Mouse (Mus musculus): ENCODE results near the gene Map2. TPM values are rescaled to one million over a fixed set of nuclear protein-coding genes. Genes with fewer than 3 reads are reported as not detected.

Gene Map2
- polyA plus RNA-seq, 1 experiment from 2014 or later, result 355 TPM

Other genes with a start within 250 kb of the Map2 start
- gene Crygf, start 248.8 kb upstream of the Map2 start, polyA plus RNA-seq (2016; fragmentation: Nextera tagmentation; extraction: Ambion mirVana), result not detected in 2 replicates